Mouse (Mus musculus) liver, embryonic 15.5 days (tissue): ENCODE results near the gene Armh1. TPM values are rescaled to one million over a fixed set of nuclear protein-coding genes. Genes with fewer than 3 reads are reported as not detected.

Source experiments
- ATAC-seq: fragments of 200-750 bp; cut with Nextera tagmentation; 2 replicates; pipeline ENCODE4 v1.8.0; 2017; ENCODE audit warnings: moderate number of reproducible peaks, mild to moderate bottlenecking, moderate library complexity; ENCODE audit not compliant: insufficient read depth
- H3K27ac ChIP-seq: fragments of 300-500 bp; sonication (generic); replicated peaks from 2 replicates; pipeline ENCODE4 v1.5.1; 2015; ENCODE audit warnings: mild to moderate bottlenecking, inconsistent platforms
- H3K27me3 ChIP-seq: fragments of 300-500 bp; sonication (generic); 2 replicates; pipeline ENCODE4 v1.6.1; 2015; ENCODE audit warnings: mild to moderate bottlenecking, inconsistent platforms
- H3K36me3 ChIP-seq: fragments of 300-500 bp; sonication (generic); replicated peaks from 2 replicates; pipeline ENCODE4 v1.6.1; 2015; ENCODE audit warnings: moderate library complexity, mild to moderate bottlenecking, inconsistent platforms
- H3K4me1 ChIP-seq: fragments of 300-500 bp; sonication (generic); replicated peaks from 2 replicates; pipeline ENCODE4 v1.6.1; 2015; ENCODE audit warnings: inconsistent platforms
- H3K4me2 ChIP-seq: fragments of 300-500 bp; sonication (generic); 2 replicates; pipeline ENCODE4 v1.6.1; 2015; ENCODE audit warnings: moderate library complexity, mild to moderate bottlenecking, inconsistent platforms
- H3K4me3 ChIP-seq: fragments of 300-500 bp; sonication (generic); replicated peaks from 2 replicates; pipeline ENCODE4 v1.5.1; 2015; ENCODE audit warnings: mild to moderate bottlenecking, inconsistent platforms
- H3K9ac ChIP-seq: fragments of 300-500 bp; sonication (generic); 2 replicates; pipeline ENCODE4 v1.6.1; 2015; ENCODE audit warnings: moderate library complexity, mild to moderate bottlenecking, inconsistent platforms
- H3K9me3 ChIP-seq: fragments of 300-500 bp; sonication (generic); replicated peaks from 2 replicates; pipeline ENCODE4 v1.6.1; 2016; ENCODE audit warnings: inconsistent platforms
- WGBS: fragments of 180-500 bp; shearing (Covaris S2); methylation state at CpG from one replicate; pipeline ENCODE4 v1.1.7; 2015; ENCODE audit warnings: mixed read lengths; ENCODE audit not compliant: insufficient replicate concordance; 5-methylcytosine and 5-hydroxymethylcytosine counted together
- polyA plus RNA-seq: library from polyadenylated mRNA; unstranded; fragments of >200 nt; fragmentation: Nextera tagmentation; extraction: Ambion mirVana; gene quantifications from 2 replicates; pipeline ENCODE4 v1.2.1, GENCODE M21; 2015

Gene Armh1
- polyA plus RNA-seq, 1 experiment from 2014 or later = 0.12 TPM

DNA sequence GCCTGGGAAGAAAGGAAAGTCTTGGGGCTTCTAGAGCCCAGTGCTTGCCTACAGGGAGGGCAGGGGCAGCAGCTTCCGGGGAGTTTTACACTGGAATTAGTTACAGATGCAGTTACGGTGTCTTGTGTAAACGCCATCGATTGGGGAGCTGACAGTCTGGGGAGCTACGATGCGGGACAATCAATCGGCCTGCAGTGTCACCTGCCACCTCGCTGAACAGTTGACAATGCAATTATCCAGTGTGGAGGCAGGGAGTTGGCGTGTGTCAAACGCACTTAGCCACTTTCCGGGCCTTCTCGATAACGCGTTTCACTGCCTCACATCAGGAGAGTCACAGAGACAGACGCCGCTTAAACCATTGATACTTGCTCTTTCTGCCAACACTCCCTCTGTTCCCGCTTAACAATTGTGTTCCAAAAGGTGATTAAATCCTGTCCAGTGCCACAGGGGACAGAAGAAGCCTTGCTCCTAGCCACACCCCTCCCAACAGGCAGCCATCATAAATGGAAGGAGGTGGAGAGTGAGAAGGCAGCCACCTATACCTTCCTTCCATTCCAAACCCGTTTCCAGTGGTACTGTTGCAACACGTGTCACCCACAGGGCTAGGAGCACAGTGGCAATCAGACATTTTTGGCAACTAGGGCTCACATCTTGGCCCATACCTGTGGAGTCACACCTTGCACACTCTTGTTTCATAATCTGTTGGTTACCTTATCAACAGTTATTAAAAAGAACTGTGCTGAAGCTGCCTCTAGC is 29.3 kb upstream of the Armh1 start:
- Histone ChIP-seq H3K4me3 (no peak overlapping the region), H3K9me3 (no peaks in the 10 kb centered on the region), H3K27ac (no peak overlapping the region), H3K9ac (no peak overlapping the region), H3K27me3 (no peaks in the 10 kb centered on the region), H3K4me1 (peaks cover 11% of the 10 kb centered on the region), H3K36me3 (peaks cover 92% of the 10 kb centered on the region), H3K4me2 (no peak overlapping the region)
- WGBS = 82% methylated on average over 19 of the region's 19 CpGs
- no peak for ATAC-seq

DNA sequence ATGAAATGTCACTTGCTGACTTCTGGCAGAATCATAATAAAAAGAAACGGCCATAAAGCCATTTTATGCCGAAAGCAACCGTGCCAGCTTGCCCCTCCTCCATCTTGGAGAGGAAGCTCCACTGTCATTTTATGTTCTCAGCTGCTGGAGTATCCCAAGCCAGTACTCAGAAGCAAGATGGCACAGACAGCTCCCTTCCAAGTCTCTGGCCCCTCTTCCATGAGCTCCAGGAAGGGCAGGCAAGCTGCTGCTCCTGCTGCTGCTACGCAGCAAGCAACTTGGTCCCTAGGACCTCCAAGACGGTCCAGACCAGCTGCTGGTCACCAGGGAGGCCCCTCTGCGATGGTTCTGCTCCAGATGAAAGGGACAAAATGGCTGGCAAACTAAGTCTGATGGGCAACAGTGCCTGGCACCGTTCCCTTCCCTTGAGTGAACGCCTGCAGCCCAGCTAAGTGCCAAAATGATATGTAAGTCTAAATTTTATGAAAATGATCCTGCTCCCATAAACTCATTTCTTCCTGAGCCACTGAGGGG is 28.5 kb upstream of the Armh1 start:
- Histone ChIP-seq H3K4me3 (no peak overlapping the region), H3K9me3 (no peaks in the 10 kb centered on the region), H3K27ac (no peak overlapping the region), H3K9ac (no peak overlapping the region), H3K27me3 (no peaks in the 10 kb centered on the region), H3K36me3 (peaks cover 92% of the 10 kb centered on the region), H3K4me2 (no peak overlapping the region), H3K4me1 (peaks cover 9% of the 10 kb centered on the region)
- no peak for ATAC-seq
- 81% methylated on average over 8 of the region's 8 CpGs for WGBS

DNA sequence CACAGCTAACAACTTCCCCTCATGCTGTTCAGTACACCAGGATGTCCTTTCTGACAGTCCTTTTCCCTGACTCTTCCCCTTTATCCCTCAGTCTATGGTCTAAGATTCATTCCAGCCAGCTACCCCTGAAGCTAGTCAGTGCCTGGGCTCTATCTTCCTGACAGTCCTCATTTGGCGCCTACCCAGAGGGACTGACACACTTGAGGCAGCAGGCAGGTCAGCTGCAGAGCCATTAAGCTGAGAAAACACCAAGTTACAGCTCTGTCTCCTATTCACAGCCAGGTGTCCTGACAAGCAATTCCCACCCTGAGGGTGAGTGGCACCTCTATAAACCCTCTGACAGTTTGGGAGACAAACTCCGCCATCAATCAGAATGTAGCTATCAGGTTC is 27.3 kb upstream of the Armh1 start:
- no peak overlapping the region for H3K27ac ChIP-seq
- peaks cover 92% of the 10 kb centered on the region for H3K36me3 ChIP-seq
- H3K4me2 ChIP-seq = no peak overlapping the region
- H3K9ac ChIP-seq = no peak overlapping the region
- ATAC-seq = no peak
- peaks cover 9% of the 10 kb centered on the region for H3K4me1 ChIP-seq
- no peaks in the 10 kb centered on the region for H3K9me3 ChIP-seq
- H3K27me3 ChIP-seq = no peaks in the 10 kb centered on the region
- H3K4me3 ChIP-seq = no peak overlapping the region
- 68% methylated on average over 2 of the region's 2 CpGs for WGBS

DNA sequence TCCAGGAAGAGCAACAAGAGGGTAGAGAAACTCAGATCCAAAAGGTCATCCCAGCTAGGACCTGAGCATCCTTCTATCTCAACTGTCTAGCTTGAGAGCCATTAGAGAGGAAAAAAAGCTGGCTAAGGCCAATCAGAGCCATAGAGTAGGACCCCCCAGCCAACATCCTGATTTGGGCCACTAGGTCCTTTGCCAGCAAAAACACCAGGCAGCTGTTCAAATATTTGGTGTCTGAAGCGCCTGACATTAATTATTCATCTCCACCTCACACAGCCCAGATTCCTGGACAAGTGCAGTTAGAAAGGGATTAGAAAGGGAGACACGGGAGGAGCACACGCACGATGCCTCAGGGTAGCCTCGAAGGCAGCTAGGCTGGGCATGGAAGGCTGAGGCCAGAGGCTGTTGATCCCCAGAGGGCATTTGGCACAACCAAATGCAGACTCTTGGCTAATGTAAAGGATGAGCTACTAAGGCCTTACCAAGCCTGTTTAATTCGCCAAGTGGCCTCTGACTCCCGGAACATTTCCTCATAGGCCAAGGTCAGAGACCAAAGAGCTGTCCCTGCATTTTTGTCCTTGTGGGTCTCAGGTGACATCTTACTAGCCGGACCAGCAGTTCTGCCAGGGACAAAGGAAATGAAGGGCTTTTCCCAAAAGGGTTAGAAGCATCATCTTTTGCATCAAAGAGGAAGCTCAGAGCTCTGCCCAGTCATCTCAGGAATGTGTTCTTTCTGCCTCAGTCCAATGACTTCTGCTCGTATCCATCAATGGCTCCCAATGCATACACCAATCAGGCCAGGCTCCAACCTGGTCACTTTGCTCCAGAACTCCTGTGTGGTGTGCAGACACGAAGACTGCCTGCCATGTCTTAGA is 26.7 kb upstream of the Armh1 start:
- Histone ChIP-seq H3K9ac (no peak overlapping the region), H3K4me1 (peaks cover 6% of the 10 kb centered on the region), H3K27me3 (no peaks in the 10 kb centered on the region), H3K9me3 (no peaks in the 10 kb centered on the region), H3K4me3 (no peak overlapping the region), H3K27ac (no peak overlapping the region), H3K36me3 (peaks cover 92% of the 10 kb centered on the region), H3K4me2 (no peak overlapping the region)
- 82% methylated on average over 10 of the region's 10 CpGs for WGBS
- ATAC-seq = no peak

DNA sequence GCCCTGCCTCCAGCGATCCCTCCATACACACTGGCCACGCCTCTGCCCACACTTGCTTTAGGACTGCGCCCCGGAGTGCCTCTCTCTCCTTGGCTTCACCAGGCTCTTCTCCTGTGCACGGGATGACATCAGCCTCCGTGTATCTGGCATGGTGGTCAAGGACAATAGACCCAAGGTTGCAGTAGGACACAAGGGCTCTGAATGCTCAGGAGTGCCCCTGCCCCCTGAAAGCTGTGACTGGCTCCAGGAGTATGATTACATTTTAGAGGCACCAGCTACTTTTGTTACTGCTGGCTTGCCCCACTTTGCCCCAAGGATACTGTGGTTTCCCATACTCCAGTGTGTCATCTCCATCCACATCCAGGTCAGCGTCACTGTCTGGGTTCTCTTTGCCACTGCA is 25.8 kb upstream of the Armh1 start:
- peaks cover 92% of the 10 kb centered on the region for H3K36me3 ChIP-seq
- no peak overlapping the region for H3K4me3 ChIP-seq
- H3K27me3 ChIP-seq = no peaks in the 10 kb centered on the region
- 0 out of 2 replicates have a peak, but pooled peaks cover 3% of the 10 kb centered on the region for H3K4me1 ChIP-seq
- 84% methylated on average over 7 of the region's 7 CpGs for WGBS
- ATAC-seq = no peak
- H3K9ac ChIP-seq = no peak overlapping the region
- no peak overlapping the region for H3K4me2 ChIP-seq
- H3K27ac ChIP-seq = no peak overlapping the region
- H3K9me3 ChIP-seq = no peaks in the 10 kb centered on the region

DNA sequence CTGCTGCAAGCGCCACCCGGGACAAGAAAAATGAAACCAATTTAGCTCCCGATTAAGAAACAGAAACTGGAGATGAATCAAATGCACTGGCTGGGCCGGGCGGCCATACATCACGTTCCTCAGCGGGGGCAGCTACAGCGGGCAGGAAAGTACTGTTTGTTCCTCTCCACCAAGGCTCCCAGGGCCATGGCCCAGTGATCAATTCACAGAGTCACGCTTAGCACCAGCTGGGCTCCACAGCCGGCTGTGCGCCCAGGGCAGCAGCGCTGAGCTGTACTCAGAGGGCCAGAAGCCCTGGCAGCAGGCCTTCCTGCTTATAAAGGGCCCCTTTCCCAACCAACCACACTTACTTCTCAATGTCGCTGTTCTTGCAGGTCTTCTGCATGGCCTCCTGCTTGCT is 25.1 kb upstream of the Armh1 start:
- no peak overlapping the region for H3K4me3 ChIP-seq
- 87% methylated on average over 13 of the region's 13 CpGs for WGBS
- H3K4me1 ChIP-seq = 0 out of 2 replicates have a peak, but pooled peaks cover 3% of the 10 kb centered on the region
- no peak overlapping the region for H3K9ac ChIP-seq
- no peaks in the 10 kb centered on the region for H3K27me3 ChIP-seq
- peaks cover 92% of the 10 kb centered on the region for H3K36me3 ChIP-seq
- ATAC-seq = no peak
- H3K9me3 ChIP-seq = no peaks in the 10 kb centered on the region
- H3K27ac ChIP-seq = no peak overlapping the region
- no peak overlapping the region for H3K4me2 ChIP-seq

DNA sequence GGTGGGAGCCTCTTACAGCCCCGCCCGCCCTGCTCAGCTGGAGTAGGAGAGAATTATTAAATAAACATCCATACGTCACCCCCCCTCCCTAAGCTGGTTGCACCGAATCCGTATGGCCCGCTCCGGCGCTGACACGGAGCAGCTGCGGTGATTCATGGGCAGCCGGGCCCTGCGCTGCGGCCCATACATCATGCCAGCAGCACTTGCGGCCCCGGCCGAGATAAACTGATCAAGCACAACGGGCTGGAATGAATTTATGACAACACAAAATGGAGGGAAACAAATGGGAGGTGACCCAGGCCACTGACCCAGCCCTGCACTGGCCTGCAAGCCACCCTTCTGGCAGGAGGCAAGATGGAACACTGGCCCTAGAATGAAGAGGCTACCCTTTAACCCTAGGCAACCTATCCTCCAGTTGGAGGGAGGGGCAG is 24.4 kb upstream of the Armh1 start:
- no peaks in the 10 kb centered on the region for H3K9me3 ChIP-seq
- H3K27me3 ChIP-seq = no peaks in the 10 kb centered on the region
- peaks cover 92% of the 10 kb centered on the region for H3K36me3 ChIP-seq
- no peak overlapping the region for H3K4me2 ChIP-seq
- H3K4me3 ChIP-seq = no peak overlapping the region
- H3K4me1 ChIP-seq = 0 out of 2 replicates have a peak, but pooled peaks cover 3% of the 10 kb centered on the region
- no peak overlapping the region for H3K27ac ChIP-seq
- 86% methylated on average over 17 of the region's 17 CpGs for WGBS
- H3K9ac ChIP-seq = no peak overlapping the region
- ATAC-seq = no peak

DNA sequence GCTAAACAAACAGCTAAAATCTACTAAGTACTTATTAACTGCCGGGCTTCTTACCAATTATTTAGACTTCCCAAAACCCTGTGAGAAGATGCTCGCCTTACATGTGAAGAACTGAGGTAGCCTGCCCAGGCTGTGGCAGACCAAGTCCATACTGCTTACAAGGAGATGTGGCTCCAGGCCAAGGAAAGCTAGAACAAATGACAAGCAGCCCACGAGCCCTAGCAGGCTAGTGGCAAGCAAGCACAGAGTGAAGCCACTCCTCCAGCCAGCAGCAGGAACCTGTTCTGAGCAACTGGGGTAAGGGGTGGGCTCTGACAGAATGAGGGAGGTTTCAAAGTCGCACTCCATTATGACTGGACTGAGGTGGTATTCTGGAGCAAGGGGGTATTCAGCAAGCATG is 22.8 kb upstream of the Armh1 start:
- 88% methylated on average over 4 of the region's 4 CpGs for WGBS
- ATAC-seq = no peak
- H3K9ac ChIP-seq = no peak overlapping the region
- H3K27ac ChIP-seq = no peak overlapping the region
- no peaks in the 10 kb centered on the region for H3K9me3 ChIP-seq
- no peak overlapping the region for H3K4me3 ChIP-seq
- 0 out of 2 replicates have a peak, but pooled peaks cover 3% of the 10 kb centered on the region for H3K4me1 ChIP-seq
- peaks cover 84% of the 10 kb centered on the region for H3K36me3 ChIP-seq
- no peaks in the 10 kb centered on the region for H3K27me3 ChIP-seq
- H3K4me2 ChIP-seq = no peak overlapping the region

DNA sequence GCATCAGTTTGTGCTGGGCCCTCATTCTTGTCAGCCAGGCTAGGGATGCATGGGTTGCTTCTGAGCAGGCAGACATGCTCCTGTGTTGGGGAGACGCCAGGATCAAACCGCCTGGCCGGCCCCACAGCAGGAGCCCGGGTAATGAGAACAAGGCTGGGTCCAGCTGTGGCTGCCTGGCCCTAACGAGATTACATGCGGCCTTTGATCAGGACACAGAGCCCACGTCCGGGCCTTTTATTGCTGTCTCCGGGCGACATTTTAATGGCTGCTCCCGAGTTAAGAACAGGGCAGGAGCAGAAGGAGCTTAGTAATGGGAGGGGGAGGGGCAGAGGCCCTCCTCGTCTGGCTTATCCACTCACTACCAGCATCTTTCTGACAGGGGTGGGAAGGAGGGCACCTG is 20.5 kb upstream of the Armh1 start:
- H3K4me1 ChIP-seq = no peaks in the 10 kb centered on the region
- H3K27ac ChIP-seq = no peak overlapping the region
- no peaks in the 10 kb centered on the region for H3K9me3 ChIP-seq
- no peak overlapping the region for H3K4me3 ChIP-seq
- H3K9ac ChIP-seq = no peak overlapping the region
- peaks cover 63% of the 10 kb centered on the region for H3K36me3 ChIP-seq
- WGBS = 68% methylated on average over 12 of the region's 12 CpGs
- ATAC-seq = no peak
- no peak overlapping the region for H3K4me2 ChIP-seq
- H3K27me3 ChIP-seq = no peaks in the 10 kb centered on the region

DNA sequence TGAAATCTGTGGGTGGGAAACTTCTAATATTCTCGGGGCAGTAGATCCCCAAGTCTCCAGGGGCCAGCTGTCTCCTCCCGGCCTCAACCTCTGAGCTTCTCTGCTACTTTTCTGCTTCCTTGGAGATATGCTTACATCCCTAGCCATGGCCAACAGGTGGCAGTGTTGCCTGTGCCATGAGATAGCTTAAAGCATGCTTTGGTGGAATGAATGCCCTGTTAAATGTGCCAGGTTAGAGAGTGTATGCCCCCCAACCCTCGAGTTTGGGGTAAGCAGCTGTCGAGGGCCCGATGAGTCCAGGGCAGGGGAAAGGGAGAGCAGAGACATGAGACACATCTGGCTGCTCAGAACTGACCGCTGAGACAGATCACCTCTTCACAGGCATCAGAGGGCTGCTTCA is 18.4 kb upstream of the Armh1 start:
- H3K27ac ChIP-seq = no peak overlapping the region
- H3K4me2 ChIP-seq = no peak overlapping the region
- H3K9me3 ChIP-seq = no peaks in the 10 kb centered on the region
- H3K36me3 ChIP-seq = peaks cover 41% of the 10 kb centered on the region
- 15% methylated on average over 6 of the region's 6 CpGs for WGBS
- no peak overlapping the region for H3K4me3 ChIP-seq
- no peaks in the 10 kb centered on the region for H3K4me1 ChIP-seq
- no peaks in the 10 kb centered on the region for H3K27me3 ChIP-seq
- no peak for ATAC-seq
- no peak overlapping the region for H3K9ac ChIP-seq

DNA sequence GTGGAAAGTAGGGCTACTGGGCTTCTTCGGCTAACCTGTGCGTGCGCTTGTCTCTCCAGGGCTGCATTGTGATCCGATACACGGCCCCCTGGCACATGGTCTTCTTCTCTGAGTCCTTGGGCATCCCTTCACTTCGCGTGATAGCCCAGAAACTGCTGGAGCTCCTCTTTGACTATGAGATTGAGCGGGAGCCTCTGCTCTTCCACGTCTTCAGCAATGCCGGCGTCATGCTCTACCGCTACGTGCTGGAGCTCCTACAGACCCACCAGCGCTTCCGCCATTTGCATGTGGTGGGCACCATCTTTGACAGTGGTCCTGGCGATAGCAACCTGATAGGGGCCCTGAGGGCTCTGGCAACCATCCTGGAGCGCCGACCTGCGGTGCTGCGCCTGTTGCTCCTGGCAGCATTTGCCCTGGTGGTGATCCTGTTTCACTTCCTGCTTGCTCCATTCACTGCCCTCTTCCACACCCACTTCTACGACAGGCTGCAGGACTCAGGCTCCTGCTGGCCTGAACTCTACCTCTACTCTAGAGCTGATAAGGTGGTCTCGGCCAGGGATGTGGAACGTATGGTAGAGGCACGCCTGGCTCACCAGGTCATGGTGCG is 16.0 kb upstream of the Armh1 start:
- H3K36me3 ChIP-seq = peaks cover 18% of the 10 kb centered on the region
- WGBS = 74% methylated on average over 25 of the region's 25 CpGs
- no peak overlapping the region for H3K4me3 ChIP-seq
- no peaks in the 10 kb centered on the region for H3K27me3 ChIP-seq
- no peak overlapping the region for H3K4me2 ChIP-seq
- no peak overlapping the region for H3K27ac ChIP-seq
- no peak for ATAC-seq
- no peaks in the 10 kb centered on the region for H3K9me3 ChIP-seq
- H3K4me1 ChIP-seq = no peaks in the 10 kb centered on the region
- no peak overlapping the region for H3K9ac ChIP-seq
